Mouse (Mus musculus): ENCODE data around the gene Atp7a.

Gene Atp7a

DNA sequence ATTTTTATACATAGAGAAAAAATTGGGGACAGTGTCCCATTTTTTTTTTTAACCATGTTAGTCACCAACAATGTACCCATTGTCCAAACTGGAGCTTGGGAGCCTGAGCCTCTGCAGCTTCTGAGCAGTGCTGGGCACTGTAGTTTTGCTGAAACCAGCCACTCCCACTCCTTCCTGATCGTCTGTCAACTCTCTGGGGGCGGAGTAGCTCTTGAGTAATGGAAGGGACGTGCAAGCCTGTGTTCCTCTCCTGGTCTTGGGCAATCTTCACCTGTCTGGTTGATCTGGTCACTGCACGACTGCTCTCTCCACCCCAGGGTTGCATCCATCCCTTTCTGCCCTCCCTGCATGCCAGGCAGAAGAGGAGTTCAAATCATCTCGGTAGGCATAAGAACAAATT lies 136.9 kb downstream of the Atp7a start:
- intact Hi-C loops (cut with DNase I) = no loop called here

GRCm38 (mm10) chrX:106164555-106164954 lies 137.5 kb downstream of the Atp7a start:
- intact Hi-C loops (cut with DNase I) = no loop called here

- intact Hi-C loops (cut with DNase I) = no loop called here
Measured at GRCm38 (mm10) chrX:106165089-106165488, 138.0 kb downstream of the Atp7a start.

- intact Hi-C loops (cut with DNase I) = no loop called here
Measured at GRCm38 (mm10) chrX:106171106-106171852, 144.2 kb downstream of the Atp7a start.

DNA sequence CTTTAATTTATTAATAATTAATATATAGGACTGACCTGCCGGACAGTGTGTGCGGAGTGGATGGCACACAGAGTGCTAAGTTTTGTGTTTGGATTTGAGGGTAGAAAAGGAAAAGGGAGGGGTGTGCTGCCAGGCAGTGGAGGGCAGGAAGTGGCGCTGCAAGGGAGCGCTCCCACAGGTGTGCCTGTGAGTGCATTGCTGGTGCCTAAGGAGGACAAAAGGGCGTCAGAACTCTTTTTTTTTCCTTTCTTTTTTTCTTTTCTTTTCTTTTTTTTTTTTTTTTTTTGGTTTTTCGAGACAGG lies 144.7 kb downstream of the Atp7a start:
- intact Hi-C loops (cut with DNase I) = no loop called here

Measured in adrenal gland (tissue).